Mouse (Mus musculus) gastrocnemius, adult 2 months (tissue): ENCODE results near the gene Snd1. TPM values are rescaled to one million over a fixed set of nuclear protein-coding genes. Genes with fewer than 3 reads are reported as not detected.

ENCODE experiments used
- DNase-seq: peaks from one replicate; pipeline ENCODE4 v3.0.0; 2022
- H3K27ac ChIP-seq: fragments of 200-600 bp; 2 replicates; pipeline ENCODE4 v1.8.1; 2022; ENCODE audit warnings: mild to moderate bottlenecking
- H3K4me3 ChIP-seq: fragments of 200-600 bp; 2 replicates; pipeline ENCODE4 v1.8.1; 2022; ENCODE audit warnings: mild to moderate bottlenecking, moderate library complexity
- CTCF ChIP-seq: fragments of 200-600 bp; IDR thresholded peaks from 2 replicates; pipeline ENCODE4 v1.8.1; 2022; ENCODE audit warnings: antibody characterized with exemption, mild to moderate bottlenecking, moderate library complexity
- intact Hi-C: fragments of 180-260 bp; cut with DNase I; formaldehyde crosslinking; loops from one replicate; pipeline ENCODE4 v1.15.1; 2025
- total RNA-seq, 2 experiments: library from RNA; stranded (reverse); gene quantifications; 2 replicates each; pipeline ENCODE4 v1.2.3; 2021

Gene Snd1
- total RNA-seq, 2 experiments from 2014 or later = 40.4 to 41.0 TPM

GRCm38 (mm10) chr6:28595231-28595630 lies 120.3 kb downstream of the Snd1 start:
- intact Hi-C loops = no loop called here
- H3K4me3 ChIP-seq = no peak overlapping the region
- H3K27ac ChIP-seq = no peak overlapping the region
- DNase-seq = no peak
- TF ChIP-seq CTCF = no peak

GRCm38 (mm10) chr6:28597266-28597665 lies 122.3 kb downstream of the Snd1 start:
- intact Hi-C loops = no loop called here
- DNase-seq = no peak
- H3K4me3 ChIP-seq = no peak overlapping the region
- no peak for TF ChIP-seq CTCF
- no peak overlapping the region for H3K27ac ChIP-seq

- no peak overlapping the region for H3K4me3 ChIP-seq
- H3K27ac ChIP-seq = no peak overlapping the region
- intact Hi-C loops = no loop called here
- DNase-seq = no peak
- no peak for TF ChIP-seq CTCF
Measured at GRCm38 (mm10) chr6:28599120-28599519, 124.2 kb downstream of the Snd1 start.

GRCm38 (mm10) chr6:28600404-28600803 lies 125.5 kb downstream of the Snd1 start:
- DNase-seq = no peak
- Histone ChIP-seq H3K4me3 (no peak overlapping the region), H3K27ac (no peak overlapping the region)
- intact Hi-C loops = no loop called here
- no peak for TF ChIP-seq CTCF

- TF ChIP-seq CTCF = no peak
- intact Hi-C loops = no loop called here
- Histone ChIP-seq H3K4me3 (no peak overlapping the region), H3K27ac (no peak overlapping the region)
- no peak for DNase-seq
Measured at GRCm38 (mm10) chr6:28603401-28603800, 128.5 kb downstream of the Snd1 start.

GRCm38 (mm10) chr6:28603823-28604222 lies 128.9 kb downstream of the Snd1 start:
- no peak for TF ChIP-seq CTCF
- no peak overlapping the region for H3K27ac ChIP-seq

GRCm38 (mm10) chr6:28609291-28609690 lies 134.4 kb downstream of the Snd1 start:
- H3K4me3 ChIP-seq = no peak overlapping the region
- intact Hi-C loops = no loop called here
- H3K27ac ChIP-seq = no peak overlapping the region
- DNase-seq = no peak
- no peak for TF ChIP-seq CTCF

More at GRCm38 (mm10) chr6:28603823-28604222, 128.9 kb downstream of the Snd1 start:
- DNase-seq = no peak
- intact Hi-C loops = no loop called here
- H3K4me3 ChIP-seq = no peak overlapping the region

GRCm38 (mm10) chr6:28610127-28610526 lies 135.2 kb downstream of the Snd1 start:
- Histone ChIP-seq H3K4me3 (no peak overlapping the region), H3K27ac (no peak overlapping the region)
- no peak for TF ChIP-seq CTCF
- intact Hi-C loops = no loop called here
- no peak for DNase-seq

- no peak for DNase-seq
- Histone ChIP-seq H3K27ac (no peak overlapping the region), H3K4me3 (no peak overlapping the region)
- TF ChIP-seq CTCF = no peak
- intact Hi-C loops = no loop called here
Measured at GRCm38 (mm10) chr6:28613441-28613840, 138.5 kb downstream of the Snd1 start.

- no peak for TF ChIP-seq CTCF
- no peak overlapping the region for H3K4me3 ChIP-seq
- no peak for DNase-seq
- H3K27ac ChIP-seq = peak overlapping the region; percentile 31; the same call in 1 of the 2 replicates
- intact Hi-C loops = no loop called here
Measured at GRCm38 (mm10) chr6:28614856-28615255, 139.9 kb downstream of the Snd1 start.

- H3K4me3 ChIP-seq = no peak overlapping the region
- intact Hi-C loops = no loop called here
- peak; percentile 34 for DNase-seq
- peak overlapping the region; percentile 31 for H3K27ac ChIP-seq
- no peak for TF ChIP-seq CTCF
Measured at GRCm38 (mm10) chr6:28615408-28615807, 140.5 kb downstream of the Snd1 start.

- intact Hi-C loops = no loop called here
- H3K4me3 ChIP-seq = no peak overlapping the region
Measured at GRCm38 (mm10) chr6:28615966-28616365, 141.0 kb downstream of the Snd1 start.

GRCm38 (mm10) chr6:28618299-28618698 lies 143.4 kb downstream of the Snd1 start:
- no peak overlapping the region for H3K27ac ChIP-seq
- intact Hi-C loops = no loop called here
- no peak for DNase-seq
- no peak for TF ChIP-seq CTCF
- H3K4me3 ChIP-seq = no peak overlapping the region

More at GRCm38 (mm10) chr6:28615966-28616365, 141.0 kb downstream of the Snd1 start:
- H3K27ac ChIP-seq = peak overlapping the region; percentile 31
- DNase-seq = no peak
- no peak for TF ChIP-seq CTCF

GRCm38 (mm10) chr6:28618751-28619153 lies 143.8 kb downstream of the Snd1 start:
- intact Hi-C loops = no loop called here
- H3K4me3 ChIP-seq = 0 out of 2 replicates have a peak overlapping the region, but pooled peaks have one; percentile 2
- DNase-seq = peak; percentile 62
- TF ChIP-seq CTCF = no peak
- peak overlapping the region; percentile 51; the same call in 1 of the 2 replicates for H3K27ac ChIP-seq
